Mouse (Mus musculus) limb, embryonic 11.5 days (tissue): ENCODE measurements at regions not wholly inside any gene's neighbourhood (a gene's known extent, or its start where the extent isn't known, plus 50 kb on each side); places are given as distances from the start of the nearest gene placed in this dataset.
A peak's percentile ranks its signal among the peaks of the same experiment; 100 is the strongest.

Experiments used
- ATAC-seq: fragments of 200-750 bp; cut with Nextera tagmentation; 2 replicates; pipeline ENCODE4 v1.8.0; 2017; ENCODE audit warnings: low read depth; ENCODE audit not compliant: insufficient number of reproducible peaks, low FRiP score, low TSS enrichment
- DNase-seq: peaks from one replicate; pipeline ENCODE4 v3.0.0-alpha.2; 2015; ENCODE audit warnings: low spot score
- H3K27ac ChIP-seq: fragments of 300-500 bp; sonication (generic); replicated peaks from 2 replicates; pipeline ENCODE4 v1.5.1; 2014; ENCODE audit warnings: low read depth, mild to moderate bottlenecking, low read length
- H3K27me3 ChIP-seq: fragments of 300-500 bp; sonication (generic); 2 replicates; pipeline ENCODE4 v1.6.1; 2014; ENCODE audit warnings: mild to moderate bottlenecking, low read length, mixed read lengths; ENCODE audit not compliant: control insufficient read depth, insufficient read depth
- H3K36me3 ChIP-seq: fragments of 300-500 bp; sonication (generic); 2 replicates; pipeline ENCODE4 v1.6.1; 2014; ENCODE audit warnings: mild to moderate bottlenecking, low read length, moderate library complexity, mixed read lengths; ENCODE audit not compliant: control insufficient read depth, insufficient read depth
- H3K4me1 ChIP-seq: fragments of 300-500 bp; sonication (generic); 2 replicates; pipeline ENCODE4 v1.6.1; 2014; ENCODE audit warnings: low read length, mixed read lengths; ENCODE audit not compliant: control insufficient read depth, insufficient read depth
- H3K4me2 ChIP-seq: fragments of 300-500 bp; sonication (generic); 2 replicates; pipeline ENCODE4 v1.6.1; 2014; ENCODE audit warnings: low read depth, mild to moderate bottlenecking, moderate library complexity; ENCODE audit not compliant: severe bottlenecking
- H3K4me3 ChIP-seq: fragments of 300-500 bp; sonication (generic); 2 replicates; pipeline ENCODE4 v1.5.1; 2014; ENCODE audit warnings: low read depth, low read length
- H3K9ac ChIP-seq: fragments of 300-500 bp; sonication (generic); 2 replicates; pipeline ENCODE4 v1.6.1; 2014; ENCODE audit warnings: mild to moderate bottlenecking, low read length
- H3K9me3 ChIP-seq: fragments of 300-500 bp; sonication (generic); 2 replicates; pipeline ENCODE4 v1.6.1; 2016; ENCODE audit warnings: low read length; ENCODE audit not compliant: control insufficient read depth
- WGBS: fragments of 180-500 bp; shearing (Covaris S2); extraction: QIAGEN DNeasy Blood & Tissue Kit; methylation state at CpG from one replicate; pipeline ENCODE4 v1.1.7; 2014; 5-methylcytosine and 5-hydroxymethylcytosine counted together

DNA sequence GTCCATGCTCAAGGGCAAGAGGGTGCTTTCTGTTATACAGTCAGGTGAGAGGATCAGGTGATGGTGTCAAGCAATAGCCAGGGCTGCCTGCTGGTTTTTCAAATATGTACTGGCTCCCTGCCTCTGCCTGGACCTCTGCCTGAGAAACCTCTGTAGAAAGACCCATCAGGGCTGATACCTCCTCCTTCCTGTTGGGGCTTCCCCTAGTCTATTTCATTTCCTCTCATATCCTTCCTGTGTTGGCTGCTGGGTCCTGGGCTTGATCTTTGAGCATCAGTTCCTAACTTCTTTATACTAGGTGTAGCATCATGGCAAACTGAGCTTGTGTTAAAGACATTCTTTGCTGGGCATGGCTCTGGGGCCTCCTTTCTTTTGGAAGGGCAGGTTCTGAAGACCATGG, 89.5 kb downstream of the Tmem38b start:
- Histone ChIP-seq H3K4me3 (no peak overlapping the region), H3K4me1 (no peaks in the 10 kb centered on the region), H3K4me2 (no peak overlapping the region), H3K36me3 (no peaks in the 10 kb centered on the region), H3K27me3 (no peaks in the 10 kb centered on the region), H3K9ac (no peak overlapping the region), H3K27ac (no peak overlapping the region), H3K9me3 (no peaks in the 10 kb centered on the region)
- ATAC-seq (no peak), DNase-seq (no peak)

DNA sequence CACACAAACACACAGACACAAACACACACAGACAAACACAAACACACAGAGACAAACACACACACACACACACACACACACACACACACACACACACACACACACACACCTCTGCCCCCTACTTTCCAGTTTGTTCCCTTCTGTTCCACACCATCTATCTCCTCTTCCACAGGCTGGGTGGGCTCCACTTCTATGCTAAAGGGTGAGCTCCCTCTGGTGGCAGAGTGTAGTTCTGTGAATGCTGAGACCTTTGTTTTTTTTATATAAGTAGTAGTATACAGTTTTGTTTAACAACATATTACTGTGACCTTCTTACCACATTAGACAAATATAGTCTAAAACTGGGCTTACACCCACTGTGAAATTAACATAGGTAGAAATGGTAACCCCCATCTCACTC, 93.3 kb downstream of the Tmem38b start:
- ATAC-seq (no peak), DNase-seq (peak; percentile 78)
- Histone ChIP-seq H3K36me3 (no peaks in the 10 kb centered on the region), H3K27me3 (no peaks in the 10 kb centered on the region), H3K4me2 (no peak overlapping the region), H3K9me3 (no peaks in the 10 kb centered on the region), H3K4me1 (no peaks in the 10 kb centered on the region), H3K9ac (no peak overlapping the region), H3K4me3 (no peak overlapping the region), H3K27ac (no peak overlapping the region)

DNA sequence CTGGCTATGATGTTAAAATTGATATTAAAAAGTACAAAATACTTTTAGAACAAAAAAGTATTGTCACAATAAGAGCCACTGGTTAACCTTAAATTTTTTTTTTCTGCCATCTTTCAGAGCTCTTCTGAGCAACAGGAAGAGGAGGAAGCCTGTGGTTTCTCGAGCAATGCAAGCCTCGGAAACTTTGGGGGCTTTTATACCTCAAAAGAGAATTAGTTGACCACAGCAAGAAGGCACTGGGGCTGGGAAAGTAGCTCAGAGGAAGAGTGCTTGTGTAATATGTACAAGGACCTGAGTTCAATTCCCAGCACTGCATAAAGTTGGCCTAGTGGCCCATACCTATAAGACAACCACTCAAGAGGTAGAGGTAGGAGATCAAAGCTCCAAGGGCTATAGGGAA, 94.7 kb downstream of the Tmem38b start:
- ATAC-seq, result no peak
- no peak for DNase-seq
- Histone ChIP-seq H3K27ac (no peak overlapping the region), H3K9me3 (no peaks in the 10 kb centered on the region), H3K36me3 (no peaks in the 10 kb centered on the region), H3K4me3 (no peak overlapping the region), H3K9ac (no peak overlapping the region), H3K4me1 (no peaks in the 10 kb centered on the region), H3K27me3 (no peaks in the 10 kb centered on the region), H3K4me2 (no peak overlapping the region)
- 76% methylated on average over 2 of the region's 2 CpGs for WGBS

GRCm38 (mm10) chr4:53931068-53931467, 105.2 kb downstream of the Tmem38b start:
- no peaks in the 10 kb centered on the region for H3K4me1 ChIP-seq
- DNase-seq (no peak), ATAC-seq (no peak)
- H3K36me3 ChIP-seq, result no peaks in the 10 kb centered on the region
- WGBS, result 86% methylated on average over 3 of the region's 3 CpGs
- no peak overlapping the region for H3K9ac ChIP-seq
- H3K9me3 ChIP-seq, result no peaks in the 10 kb centered on the region
- no peak overlapping the region for H3K27ac ChIP-seq
- H3K27me3 ChIP-seq, result no peaks in the 10 kb centered on the region
- no peak overlapping the region for H3K4me3 ChIP-seq
- no peak overlapping the region for H3K4me2 ChIP-seq

DNA sequence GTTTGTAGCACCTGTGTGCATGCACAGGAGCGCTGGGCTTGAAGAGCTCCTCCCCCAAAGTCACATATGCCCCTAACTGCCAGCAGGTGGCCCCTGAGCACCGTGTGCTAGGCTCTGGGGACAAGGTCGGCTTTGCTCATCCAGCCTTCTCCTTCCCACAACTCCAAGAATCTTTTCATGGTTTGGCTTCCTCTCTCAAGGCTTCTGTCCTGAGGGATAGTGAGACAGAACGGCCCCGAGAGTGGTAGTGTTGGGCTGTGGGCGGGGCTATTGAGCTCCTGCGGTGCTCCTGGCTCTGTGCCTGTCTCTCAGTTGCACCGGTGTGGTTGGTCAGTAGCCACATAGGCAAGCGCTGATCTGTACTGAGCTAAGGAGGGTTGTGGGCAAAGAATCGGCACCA, 105.7 kb downstream of the Tmem38b start:
- Histone ChIP-seq H3K4me1 (no peaks in the 10 kb centered on the region), H3K4me3 (no peak overlapping the region; the same call in 1 of the 2 replicates), H3K9me3 (no peaks in the 10 kb centered on the region), H3K27me3 (no peaks in the 10 kb centered on the region), H3K4me2 (0 out of 2 replicates have a peak overlapping the region, but pooled peaks have one; percentile 18), H3K36me3 (no peaks in the 10 kb centered on the region), H3K9ac (no peak overlapping the region), H3K27ac (no peak overlapping the region)
- peak; percentile 35; the same call in 1 of the 2 replicates for ATAC-seq
- peak; percentile 73 for DNase-seq
- WGBS, result 14% methylated on average over 10 of the region's 10 CpGs

- Histone ChIP-seq H3K36me3 (no peaks in the 10 kb centered on the region), H3K9me3 (no peaks in the 10 kb centered on the region), H3K27ac (no peak overlapping the region), H3K4me1 (no peaks in the 10 kb centered on the region), H3K9ac (no peak overlapping the region), H3K4me3 (no peak overlapping the region), H3K27me3 (no peaks in the 10 kb centered on the region), H3K4me2 (no peak overlapping the region)
- ATAC-seq (no peak), DNase-seq (no peak)
- 75% methylated on average over 5 of the region's 5 CpGs for WGBS
Measured at GRCm38 (mm10) chr4:53935306-53935705, 109.5 kb downstream of the Tmem38b start.

DNA sequence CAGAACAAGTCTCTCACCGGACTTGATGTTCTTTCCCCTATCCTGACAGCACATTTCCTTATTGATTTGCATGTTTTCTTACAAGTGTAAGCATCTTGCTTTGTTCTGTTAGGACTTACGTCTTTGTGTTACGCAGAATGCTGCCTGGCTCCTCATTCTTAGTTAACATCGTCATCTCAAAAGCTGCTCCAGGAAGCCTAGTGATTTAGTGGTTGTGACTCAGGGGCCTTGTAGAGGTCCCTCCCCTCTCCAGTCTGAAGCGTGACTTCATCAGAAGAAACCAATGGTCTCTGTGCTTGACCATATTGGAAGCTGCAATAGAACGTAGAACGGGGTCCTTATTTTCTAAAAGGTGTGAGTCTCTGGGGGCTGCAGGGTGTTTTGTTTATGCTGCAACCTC, 122.9 kb downstream of the Tmem38b start:
- Histone ChIP-seq H3K4me3 (no peak overlapping the region), H3K27ac (no peak overlapping the region), H3K27me3 (no peaks in the 10 kb centered on the region), H3K9me3 (no peaks in the 10 kb centered on the region), H3K36me3 (no peaks in the 10 kb centered on the region), H3K4me1 (no peaks in the 10 kb centered on the region), H3K9ac (no peak overlapping the region), H3K4me2 (no peak overlapping the region)
- ATAC-seq, result no peak
- no peak for DNase-seq
- WGBS, result 93% methylated on average over 7 of the region's 7 CpGs

DNA sequence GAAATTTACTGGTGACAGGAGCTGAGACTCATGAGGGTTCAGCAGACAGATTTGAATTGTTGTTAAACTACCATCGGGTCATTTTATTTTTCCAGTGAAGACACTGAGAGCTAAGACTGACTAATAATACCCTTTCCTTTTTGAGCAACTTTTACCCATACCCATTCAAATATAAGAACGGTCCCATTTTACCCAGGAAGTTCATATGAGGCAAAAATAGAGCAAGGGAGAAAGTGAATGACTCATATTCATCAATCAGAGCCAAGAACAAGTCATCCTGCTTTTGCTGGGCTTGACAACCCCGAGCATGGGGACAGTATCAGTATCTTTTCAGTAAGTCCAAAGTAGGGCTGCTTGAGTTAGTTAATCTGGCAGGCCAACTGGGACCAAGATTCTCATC, 123.3 kb downstream of the Tmem38b start:
- H3K4me1 ChIP-seq, result no peaks in the 10 kb centered on the region
- WGBS, result 91% methylated on average over 3 of the region's 3 CpGs
- no peak for DNase-seq
- no peak for ATAC-seq
- no peaks in the 10 kb centered on the region for H3K9me3 ChIP-seq
- no peak overlapping the region for H3K27ac ChIP-seq
- H3K9ac ChIP-seq, result no peak overlapping the region
- H3K27me3 ChIP-seq, result no peaks in the 10 kb centered on the region
- H3K4me3 ChIP-seq, result no peak overlapping the region
- H3K4me2 ChIP-seq, result no peak overlapping the region
- H3K36me3 ChIP-seq, result no peaks in the 10 kb centered on the region

DNA sequence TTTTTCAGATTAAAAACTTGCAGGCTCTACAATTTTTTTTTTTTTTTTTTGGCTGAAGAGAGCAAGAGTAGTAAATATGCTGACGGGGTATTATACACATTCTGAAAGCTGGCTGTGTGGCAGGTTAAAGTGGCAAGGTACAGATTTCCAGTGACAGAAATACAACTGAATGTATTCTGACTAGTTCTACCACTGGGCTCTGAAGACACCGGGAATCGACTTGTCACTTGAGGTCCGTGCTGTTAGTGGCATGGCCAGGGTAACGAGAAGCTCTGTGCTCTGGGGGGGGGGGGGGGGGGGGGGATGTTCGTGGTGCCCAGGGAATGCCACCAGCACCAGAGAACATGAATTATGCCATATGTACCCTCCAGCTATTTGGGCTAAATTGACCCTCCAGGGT, 124.7 kb downstream of the Tmem38b start:
- H3K4me2 ChIP-seq, result no peak overlapping the region
- DNase-seq (no peak), ATAC-seq (no peak)
- no peaks in the 10 kb centered on the region for H3K4me1 ChIP-seq
- no peaks in the 10 kb centered on the region for H3K27me3 ChIP-seq
- H3K9ac ChIP-seq, result no peak overlapping the region
- no peaks in the 10 kb centered on the region for H3K36me3 ChIP-seq
- WGBS, result 77% methylated on average over 6 of the region's 6 CpGs
- no peak overlapping the region for H3K27ac ChIP-seq
- H3K9me3 ChIP-seq, result no peaks in the 10 kb centered on the region
- no peak overlapping the region for H3K4me3 ChIP-seq
